Mouse (Mus musculus) liver, embryonic 14.5 days (tissue): ENCODE results near the gene Rpn1.

Experiments used
- CTCF ChIP-seq: IDR thresholded peaks from 2 replicates; pipeline ENCODE4 v1.5.1; 2016; ENCODE audit warnings: antibody characterized with exemption, low read depth, control low read depth
- EP300 ChIP-seq: IDR thresholded peaks from 2 replicates; pipeline ENCODE4 v1.6.1; 2016; ENCODE audit warnings: antibody characterized with exemption, low read depth

DNA sequence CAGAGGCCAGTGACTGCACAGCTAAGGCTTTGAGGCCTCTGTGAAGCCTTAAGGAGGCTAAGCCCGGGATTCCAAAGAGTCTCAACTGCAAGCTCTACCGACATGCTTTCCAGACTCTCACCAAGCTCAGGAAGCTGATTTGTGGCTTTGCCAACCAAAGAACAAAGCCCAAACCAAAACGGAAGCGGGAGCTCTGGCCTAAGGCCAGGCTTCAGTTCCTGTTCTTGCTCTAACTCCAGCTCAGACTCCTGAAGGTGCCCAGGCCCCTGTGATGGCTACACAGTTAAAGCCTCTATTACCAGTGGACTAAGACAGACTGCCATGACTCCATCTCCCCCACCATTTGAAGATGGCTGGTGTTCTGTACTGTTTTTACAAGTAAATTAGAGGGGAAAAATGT is 19.2 kb upstream of the Rpn1 start:
- no peak for TF ChIP-seq CTCF
- no peak for TF ChIP-seq EP300
